Mouse (Mus musculus) myocyte (in vitro differentiated cells): ENCODE measurements around the gene Plxdc1.

ENCODE experiments used
- CEBPB ChIP-seq: IDR thresholded peaks from 2 replicates; pipeline ENCODE4 v1.6.1; 2011; ENCODE audit warnings: mild to moderate bottlenecking, moderate library complexity; ENCODE audit not compliant: poor library complexity, insufficient read depth, severe bottlenecking
- MAX ChIP-seq: IDR thresholded peaks from one replicate; pipeline ENCODE4 v1.6.1; 2011; ENCODE audit warnings: low read depth, mild to moderate bottlenecking, control low read depth
- MYOD1 ChIP-seq, 3 experiments: IDR thresholded peaks; one replicate each; pipeline ENCODE4 v1.6.1; 2011; ENCODE audit warnings: control low read depth in 2 of 3, low read depth in 2 of 3, mild to moderate bottlenecking in 2 of 3, moderate library complexity in 1 of 3; ENCODE audit not compliant: insufficient read length in 2 of 3, control insufficient read depth in 1 of 3
- MYOG ChIP-seq, 3 experiments: IDR thresholded peaks; one replicate each; pipeline ENCODE4 v1.6.1; 2011; ENCODE audit warnings: control low read depth in 2 of 3, low read depth in 2 of 3, mild to moderate bottlenecking in 2 of 3; ENCODE audit not compliant: insufficient read length in 2 of 3, control insufficient read depth in 1 of 3, insufficient read depth in 1 of 3
- POLR2A ChIP-seq: IDR thresholded peaks from one replicate; pipeline ENCODE4 v1.6.1; 2011; ENCODE audit warnings: low read depth, mild to moderate bottlenecking, control low read depth, moderate library complexity; ENCODE audit not compliant: insufficient read length
- POLR2AphosphoS2 ChIP-seq: IDR thresholded peaks from one replicate; pipeline ENCODE4 v1.6.1; 2011; ENCODE audit warnings: low read depth, control low read depth; ENCODE audit not compliant: insufficient read length
- REST ChIP-seq: IDR thresholded peaks from one replicate; pipeline ENCODE4 v1.6.1; 2011; ENCODE audit warnings: mild to moderate bottlenecking, control low read depth, moderate library complexity; ENCODE audit not compliant: insufficient read depth, insufficient read length
- TCF12 ChIP-seq: IDR thresholded peaks from one replicate; pipeline ENCODE4 v1.6.1; 2011; ENCODE audit warnings: mild to moderate bottlenecking, control low read depth; ENCODE audit not compliant: poor library complexity, insufficient read depth, severe bottlenecking
- USF1 ChIP-seq: IDR thresholded peaks from one replicate; pipeline ENCODE4 v1.6.1; 2011; ENCODE audit warnings: low read depth, mild to moderate bottlenecking, control low read depth, moderate library complexity

DNA sequence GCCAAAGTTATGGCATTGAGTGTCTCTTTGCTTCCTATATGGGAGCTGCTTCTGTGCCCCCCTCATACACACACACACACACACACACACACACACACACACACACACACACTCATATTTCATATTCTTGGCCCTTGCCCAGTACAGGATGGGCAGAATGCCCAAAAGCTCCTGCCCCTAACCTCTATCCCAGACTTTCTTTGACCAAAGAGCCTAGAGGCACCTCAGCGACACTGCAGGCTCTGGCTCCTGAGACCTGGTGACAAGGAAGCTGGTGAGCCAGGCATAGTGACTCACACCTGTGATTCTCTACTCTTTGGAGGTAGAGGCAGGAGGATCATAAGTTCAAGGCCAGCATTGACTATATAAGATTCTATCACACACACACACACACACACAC lies 34.5 kb upstream of the Plxdc1 start:
- TF ChIP-seq CEBPB: no peak
- TF ChIP-seq MYOD1 (IDR thresholded peaks at IDR 0.05; ENCODE audit: control insufficient read depth in 1 of 3, insufficient read length in 2 of 3, low read depth in 2 of 3): no peak
- no peak for TF ChIP-seq MAX
- no peak for TF ChIP-seq USF1
- TF ChIP-seq POLR2A: no peak
- no peak for TF ChIP-seq TCF12
- TF ChIP-seq POLR2AphosphoS2: no peak
- TF ChIP-seq REST: no peak
- TF ChIP-seq MYOG (IDR thresholded peaks at IDR 0.05; ENCODE audit: control insufficient read depth in 1 of 3, insufficient read depth in 1 of 3, insufficient read length in 2 of 3, low read depth in 2 of 3): no peak
